Mouse (Mus musculus) liver, embryonic 14.5 days (tissue): Measurements from ENCODE around the gene Ccr4.

ENCODE experiments used
- CTCF ChIP-seq: IDR thresholded peaks from 2 replicates; pipeline ENCODE4 v1.5.1; 2016; ENCODE audit warnings: antibody characterized with exemption, low read depth, control low read depth
- EP300 ChIP-seq: IDR thresholded peaks from 2 replicates; pipeline ENCODE4 v1.6.1; 2016; ENCODE audit warnings: antibody characterized with exemption, low read depth

GRCm38 (mm10) chr9:114536628-114537027 lies 31.9 kb upstream of the Ccr4 start:
- TF ChIP-seq CTCF: no peak
- no peak for TF ChIP-seq EP300
